Mouse (Mus musculus) neural tube, embryonic 10.5 days (tissue): ENCODE measurements around the gene Fam192a.
A peak's percentile ranks its signal among the peaks of the same experiment; 100 is the strongest.

ENCODE experiments used
- DNase-seq: peaks from one replicate; pipeline ENCODE4 v3.0.0-alpha.2; 2017; ENCODE audit warnings: low spot score; ENCODE audit errors: extremely low spot score

Fam192a gene

DNA sequence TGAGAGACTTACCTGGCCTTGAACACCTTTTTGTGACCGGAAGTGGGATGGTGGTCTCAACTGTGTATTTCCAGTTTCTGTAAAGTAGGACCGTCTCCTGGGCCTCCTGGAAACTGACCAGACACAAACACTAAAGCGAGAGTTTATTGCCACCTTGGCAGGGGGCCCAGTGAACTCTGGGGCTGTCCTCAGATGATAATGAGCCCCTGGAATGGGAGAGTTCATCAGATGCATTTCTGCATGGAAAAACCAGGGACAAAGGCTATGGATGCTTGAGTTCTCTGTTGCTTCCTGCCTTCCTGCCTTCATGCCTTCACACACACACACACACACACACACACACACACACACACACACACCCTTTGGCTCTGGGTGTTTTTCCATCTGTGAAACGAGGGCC is 67.2 kb downstream of the Fam192a start:
- no peak for DNase-seq

DNA sequence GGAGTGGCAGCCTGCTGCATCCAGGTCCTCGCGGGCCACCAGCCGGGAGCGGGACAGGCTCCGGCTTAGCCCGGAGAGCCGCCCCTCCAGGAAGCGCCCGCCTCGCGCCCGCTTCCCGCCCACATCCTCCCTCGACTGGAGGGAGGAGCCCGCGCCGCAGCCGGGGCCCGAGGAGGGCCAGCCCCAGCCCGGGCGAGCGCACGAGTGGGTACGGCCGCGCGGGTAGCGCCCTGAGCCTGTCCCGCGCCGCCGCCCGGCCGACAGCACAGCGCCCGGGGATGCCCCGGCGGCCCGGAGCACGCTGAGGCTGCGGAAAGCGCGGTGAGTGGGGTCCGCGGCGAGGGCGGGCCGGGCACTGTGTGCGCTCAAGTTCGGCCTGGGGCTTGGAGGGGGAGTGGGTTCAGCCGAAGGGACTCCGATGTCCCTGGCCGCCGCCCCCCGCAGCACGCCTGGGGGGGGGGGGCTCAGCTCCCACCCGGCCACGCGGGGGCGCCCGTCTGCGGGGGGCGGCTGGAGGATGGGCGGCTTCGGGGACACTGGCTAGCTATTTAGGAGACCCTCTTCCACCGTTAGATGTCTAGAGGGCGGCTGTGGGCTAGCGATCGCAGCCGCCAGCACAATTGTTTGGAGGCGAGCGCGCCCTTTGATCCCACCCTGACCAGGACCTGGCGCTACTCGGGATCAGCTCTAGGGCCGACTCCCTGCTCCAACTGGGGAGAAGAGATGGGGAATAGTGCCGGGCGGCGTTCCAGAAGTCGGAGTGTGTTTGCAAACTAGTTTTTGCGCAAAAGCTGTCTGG is 68.7 kb downstream of the Fam192a start, which contains the start of gene Cpne2:
Gene Cpne2 (plus strand): TSS at position 118 of the 799 bp plus-strand sequence.
- peak; percentile 70 for DNase-seq

DNA sequence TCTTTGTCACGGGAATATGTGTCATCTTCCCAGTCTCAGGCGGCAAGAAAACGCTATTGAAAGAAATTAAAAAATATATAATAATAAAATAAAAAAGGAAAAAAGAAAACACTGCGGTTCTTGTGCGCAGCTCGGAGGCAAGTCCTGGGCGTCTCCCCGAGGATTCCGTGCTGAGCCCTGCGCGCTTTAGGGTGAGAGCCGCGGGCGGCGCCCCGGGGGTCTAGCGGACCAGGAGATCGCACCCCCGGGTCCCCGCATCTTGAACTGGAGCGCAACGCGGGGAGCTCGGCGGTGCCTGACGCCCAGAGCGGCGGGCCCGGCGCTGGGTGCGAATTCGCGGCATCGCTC is 69.3 kb downstream of the Fam192a start:
- DNase-seq, result no peak

DNA sequence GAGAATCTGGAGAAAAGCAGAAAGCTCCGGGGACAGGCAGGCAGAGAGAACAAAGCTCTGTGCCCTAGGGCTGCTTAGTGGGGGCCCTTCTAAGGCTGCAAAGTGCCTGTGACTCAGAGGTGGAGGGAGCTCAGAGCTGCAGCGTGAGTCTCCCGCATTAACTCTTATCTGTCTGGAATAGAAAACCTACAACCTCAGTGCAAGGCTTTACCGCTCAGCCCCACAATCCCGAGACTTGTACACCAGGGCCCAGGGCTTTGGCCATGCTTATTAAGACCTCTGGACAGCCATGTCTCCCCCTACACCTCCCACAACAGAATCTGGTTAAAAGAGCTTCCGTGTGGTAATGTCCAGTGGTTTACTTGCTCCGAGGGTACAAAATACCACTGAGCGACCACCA is 69.8 kb downstream of the Fam192a start:
- peak; percentile 50 for DNase-seq

DNA sequence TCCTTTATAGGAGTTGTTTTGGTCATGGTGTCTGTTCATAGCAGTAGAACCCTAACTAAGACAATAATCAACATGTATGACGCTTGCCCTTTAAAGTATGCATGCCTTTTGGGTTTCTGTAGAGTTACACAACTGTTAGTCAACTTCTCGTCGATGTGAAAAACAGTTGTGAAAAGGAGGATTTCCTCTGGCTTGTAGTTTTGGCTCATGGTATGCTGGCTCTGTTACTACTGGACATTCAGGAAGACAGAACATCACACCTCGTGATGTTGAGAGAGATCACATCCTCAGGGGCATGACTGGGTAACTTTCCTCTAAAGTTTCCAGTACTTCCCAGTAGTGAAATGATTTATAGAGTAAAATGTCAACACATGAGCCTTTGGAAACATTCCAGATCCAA is 71.2 kb downstream of the Fam192a start:
- DNase-seq, result no peak

DNA sequence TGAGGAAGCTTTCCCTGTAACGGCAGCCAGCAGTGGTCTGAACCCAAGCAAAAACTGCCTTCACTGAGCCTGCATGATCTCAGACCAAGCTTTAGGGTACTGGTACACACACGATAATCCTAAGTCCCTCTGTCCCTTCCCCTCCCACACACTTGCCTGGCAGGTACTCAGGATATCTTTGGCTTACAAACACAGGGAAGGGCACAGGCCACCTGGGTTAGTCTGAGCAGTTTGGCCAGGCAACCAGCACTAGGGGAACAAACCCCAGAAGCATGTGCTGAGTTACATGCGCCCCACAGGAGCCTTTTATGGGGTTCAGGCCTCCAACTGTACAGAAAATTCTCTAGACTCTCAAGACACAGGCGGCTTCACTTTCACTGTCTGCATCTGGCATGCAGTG is 71.9 kb downstream of the Fam192a start:
- DNase-seq, result no peak

DNA sequence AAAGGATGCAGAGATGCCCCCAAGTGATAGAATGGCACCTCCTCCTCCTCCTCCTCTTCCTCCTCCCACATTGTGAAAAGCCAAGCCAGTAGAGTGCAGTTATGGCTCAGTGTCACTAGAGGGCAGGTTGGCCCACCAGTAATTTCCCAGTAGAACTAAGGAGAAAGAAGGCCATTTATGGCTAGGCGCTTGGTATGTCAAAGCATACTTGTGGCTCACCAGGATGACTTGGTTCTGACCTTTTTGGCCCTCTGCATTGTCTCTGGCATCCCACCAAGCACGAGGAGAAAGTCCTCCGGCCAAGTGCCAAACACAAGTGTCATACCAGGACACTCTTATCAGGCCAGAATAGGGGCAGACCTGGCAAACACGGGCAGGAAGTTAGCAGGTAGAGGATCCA is 73.6 kb downstream of the Fam192a start:
- DNase-seq, result peak; percentile 39

DNA sequence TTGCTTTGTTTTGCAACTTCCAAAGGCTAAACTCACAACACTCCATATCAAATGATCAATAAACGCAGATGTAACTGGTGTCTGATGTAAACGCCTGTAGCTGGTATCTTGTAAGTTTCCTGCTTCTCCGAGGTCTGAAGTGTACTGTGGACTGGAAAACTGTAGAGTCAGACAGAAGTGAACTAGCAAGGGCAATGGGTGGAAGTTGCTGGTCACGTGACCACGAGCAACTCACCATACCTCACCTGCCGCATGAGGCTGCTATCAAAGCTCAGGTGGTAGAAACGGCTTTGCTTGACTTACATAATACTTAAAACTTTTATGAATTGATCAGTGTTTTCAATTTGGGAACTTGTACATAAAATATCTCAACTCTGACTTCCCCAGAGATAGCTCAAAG is 74.6 kb downstream of the Fam192a start:
- no peak for DNase-seq

DNA sequence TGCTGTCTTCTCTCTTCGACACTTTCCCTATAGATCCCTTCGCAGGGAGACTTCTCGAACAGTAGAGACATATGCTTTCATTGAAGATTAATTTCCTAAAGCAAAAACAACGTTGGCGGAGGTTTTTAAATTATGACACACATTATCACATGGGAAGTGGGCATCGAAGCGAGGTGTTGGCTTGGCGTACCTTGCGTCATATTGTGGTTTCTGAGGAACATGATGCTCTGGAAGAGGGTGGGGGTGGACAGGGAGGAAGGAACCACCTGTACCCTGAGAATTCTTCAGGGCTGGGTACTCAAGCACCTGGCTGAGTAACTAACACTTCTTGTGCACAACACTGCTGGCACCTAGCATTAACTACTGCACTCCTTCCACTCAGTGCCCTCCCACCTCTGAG is 77.2 kb downstream of the Fam192a start:
- DNase-seq, result no peak
